Mouse (Mus musculus): Measurements from ENCODE around the gene Cdk11b. TPM values are rescaled to one million over a fixed set of nuclear protein-coding genes. Genes with fewer than 3 reads are reported as not detected.

Cdk11b gene
- polyA plus RNA-seq, 1 experiment, result 32.4 TPM

Other genes with a start within 250 kb of the Cdk11b start
- not detected in 2 replicates for gene Gabrd, start 226.7 kb upstream of the Cdk11b start, polyA plus RNA-seq (2012; ENCODE audit: insufficient read depth, insufficient read length, missing spikeins)
- gene Cfap74, start 215.7 kb upstream of the Cdk11b start, polyA plus RNA-seq (2012; ENCODE audit: insufficient read depth, insufficient read length, missing spikeins), result not detected in 2 replicates
- 1.1 and 3.7 TPM in 2 replicates for gene Tmem52, start 155.7 kb upstream of the Cdk11b start, polyA plus RNA-seq (2012; ENCODE audit: insufficient read depth, insufficient read length, missing spikeins)
- gene Gnb1, start 133.5 kb upstream of the Cdk11b start, polyA plus RNA-seq (2012; ENCODE audit: insufficient read depth, insufficient read length, missing spikeins), result 193 and 220 TPM in 2 replicates
- 147 and 155 TPM in 2 replicates for gene Nadk, start 62.5 kb upstream of the Cdk11b start, polyA plus RNA-seq (2012; ENCODE audit: insufficient read depth, insufficient read length, missing spikeins)
- 7.0 and 9.4 TPM in 2 replicates for gene Slc35e2, start 23.4 kb upstream of the Cdk11b start, polyA plus RNA-seq (2012; ENCODE audit: insufficient read depth, insufficient read length, missing spikeins)
- gene Gm10563, start 20.6 kb downstream of the Cdk11b start, polyA plus RNA-seq (2012; ENCODE audit: insufficient read depth, insufficient read length, missing spikeins), result not detected in 2 replicates
- 3.3 and 5.5 TPM in 2 replicates for gene Mmp23, start 28.5 kb downstream of the Cdk11b start, polyA plus RNA-seq (2012; ENCODE audit: insufficient read depth, insufficient read length, missing spikeins)
- 9.7 and 29.1 TPM in 2 replicates for gene Mib2, start 44.3 kb downstream of the Cdk11b start, polyA plus RNA-seq (2012; ENCODE audit: insufficient read depth, insufficient read length, missing spikeins)
- gene Fndc10, start 69.5 kb downstream of the Cdk11b start, polyA plus RNA-seq (2012; ENCODE audit: insufficient read depth, insufficient read length, missing spikeins), result 2.4 and 3.5 TPM in 2 replicates
- 61.2 and 80.5 TPM in 2 replicates for gene Ssu72, start 79.9 kb downstream of the Cdk11b start, polyA plus RNA-seq (2012; ENCODE audit: insufficient read depth, insufficient read length, missing spikeins)
- gene Tmem240, start 109.9 kb downstream of the Cdk11b start, polyA plus RNA-seq (2012; ENCODE audit: insufficient read depth, insufficient read length, missing spikeins), result 0.46 TPM in 1 of 2 replicates, not detected in the other
- gene Atad3a, start 136.2 kb downstream of the Cdk11b start, polyA plus RNA-seq (2012; ENCODE audit: insufficient read depth, insufficient read length, missing spikeins), result 57.0 and 74.0 TPM in 2 replicates
- 2.3 and 3.9 TPM in 2 replicates for gene Vwa1, start 149.8 kb downstream of the Cdk11b start, polyA plus RNA-seq (2012; ENCODE audit: insufficient read depth, insufficient read length, missing spikeins)
- gene Tmem88b, start 161.0 kb downstream of the Cdk11b start, polyA plus RNA-seq (2012; ENCODE audit: insufficient read depth, insufficient read length, missing spikeins), result 0.42 and 0.67 TPM in 2 replicates
- not detected in 2 replicates for gene Ankrd65, start 165.6 kb downstream of the Cdk11b start, polyA plus RNA-seq (2012; ENCODE audit: insufficient read depth, insufficient read length, missing spikeins)
- 367 and 416 TPM in 2 replicates for gene Mrpl20, start 178.0 kb downstream of the Cdk11b start, polyA plus RNA-seq (2012; ENCODE audit: insufficient read depth, insufficient read length, missing spikeins)
- gene Ccnl2, start 187.6 kb downstream of the Cdk11b start, polyA plus RNA-seq (2012; ENCODE audit: insufficient read depth, insufficient read length, missing spikeins), result 28.2 and 61.6 TPM in 2 replicates
- gene Aurkaip1, start 206.4 kb downstream of the Cdk11b start, polyA plus RNA-seq (2012; ENCODE audit: insufficient read depth, insufficient read length, missing spikeins), result 259 and 309 TPM in 2 replicates
- gene Mxra8, start 214.8 kb downstream of the Cdk11b start, polyA plus RNA-seq (2012; ENCODE audit: insufficient read depth, insufficient read length, missing spikeins), result 17.3 and 22.3 TPM in 2 replicates
- 19.2 and 20.2 TPM in 2 replicates for gene Dvl1, start 222.5 kb downstream of the Cdk11b start, polyA plus RNA-seq (2012; ENCODE audit: insufficient read depth, insufficient read length, missing spikeins)
- not detected in 2 replicates for gene Tas1r3, start 238.5 kb downstream of the Cdk11b start, polyA plus RNA-seq (2012; ENCODE audit: insufficient read depth, insufficient read length, missing spikeins)
- 6.0 and 11.5 TPM in 2 replicates for gene Cptp, start 244.6 kb downstream of the Cdk11b start, polyA plus RNA-seq (2012; ENCODE audit: insufficient read depth, insufficient read length, missing spikeins)
- 12.9 and 15.1 TPM in 2 replicates for gene Ints11, start 244.7 kb downstream of the Cdk11b start, polyA plus RNA-seq (2012; ENCODE audit: insufficient read depth, insufficient read length, missing spikeins)